Mouse (Mus musculus) liver (tissue): ENCODE data around the gene Apba2.

Experiments used
- DNase-seq: peaks from one replicate; pipeline ENCODE4 v3.0.0-alpha.2; 2020; ENCODE audit warnings: mixed read lengths

The Apba2 gene

DNA sequence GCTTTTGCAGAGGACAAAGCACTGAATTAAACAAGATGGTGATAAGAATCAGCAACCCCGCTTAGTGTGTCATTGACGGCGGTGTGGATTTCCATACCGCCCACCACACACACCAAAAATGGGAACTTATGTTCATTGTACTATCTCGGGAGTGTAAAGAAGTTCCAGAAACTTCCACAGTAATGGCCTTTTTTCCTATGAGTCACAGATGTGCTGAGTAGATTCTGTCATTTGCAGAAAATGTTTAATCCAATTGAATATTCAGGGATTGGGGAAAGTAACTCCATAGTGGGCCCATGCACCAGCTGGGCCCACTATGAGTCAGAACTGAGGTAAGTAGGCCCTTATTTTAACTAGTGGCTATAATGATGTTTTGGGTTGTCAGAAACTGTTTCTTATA, 161.0 kb downstream of the Apba2 start:
- no peak for DNase-seq

- DNase-seq, result no peak
Measured at GRCm38 (mm10) chr7:64663600-64663999, 162.1 kb downstream of the Apba2 start.

DNA sequence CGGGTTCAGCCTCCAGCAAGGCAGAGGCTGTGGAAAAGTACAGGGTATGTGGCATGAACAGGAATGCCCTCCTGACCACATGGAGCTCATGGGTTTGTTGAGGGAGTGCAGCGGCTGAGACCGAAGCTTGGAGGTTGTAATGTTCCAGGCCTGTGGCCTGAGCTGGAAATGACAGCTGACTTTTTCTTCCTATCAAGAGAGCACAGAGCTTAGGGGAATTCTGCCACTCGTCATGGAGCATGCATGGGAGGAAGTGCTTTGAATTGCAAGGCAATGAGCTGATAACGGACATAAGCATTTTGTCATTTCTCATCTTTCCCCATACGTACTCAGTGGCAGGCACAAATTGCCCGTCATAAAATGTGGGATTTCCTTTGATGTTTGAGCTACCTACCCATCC, 163.6 kb downstream of the Apba2 start:
- no peak for DNase-seq

DNA sequence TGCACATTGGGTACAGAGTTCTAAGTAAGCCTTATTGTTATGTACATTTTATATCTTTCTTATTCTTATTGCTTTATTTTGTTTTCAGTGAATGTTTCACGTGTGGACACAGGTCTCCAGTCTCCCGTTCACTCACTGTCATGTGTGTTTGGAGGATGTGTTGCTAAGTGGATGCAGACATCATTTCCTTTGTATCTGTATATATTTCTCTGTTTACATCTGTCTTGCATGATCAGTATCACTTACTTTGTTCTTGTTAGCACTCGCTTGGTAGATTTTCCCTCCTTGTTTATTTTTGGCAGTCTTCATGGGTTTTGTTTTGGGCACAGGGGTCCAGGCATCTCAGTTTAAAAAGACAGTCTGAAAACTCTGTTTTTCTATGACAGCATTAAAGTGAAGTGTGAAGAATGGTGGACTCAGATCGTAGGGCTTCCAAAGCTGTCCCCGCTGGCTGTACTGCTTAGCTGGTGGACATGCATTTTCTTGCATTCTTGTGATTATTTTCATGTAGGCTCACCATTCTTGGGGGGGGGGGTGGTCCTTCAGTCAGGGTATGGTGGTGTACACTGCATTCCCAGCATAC, 164.3 kb downstream of the Apba2 start:
- DNase-seq, result no peak

DNA sequence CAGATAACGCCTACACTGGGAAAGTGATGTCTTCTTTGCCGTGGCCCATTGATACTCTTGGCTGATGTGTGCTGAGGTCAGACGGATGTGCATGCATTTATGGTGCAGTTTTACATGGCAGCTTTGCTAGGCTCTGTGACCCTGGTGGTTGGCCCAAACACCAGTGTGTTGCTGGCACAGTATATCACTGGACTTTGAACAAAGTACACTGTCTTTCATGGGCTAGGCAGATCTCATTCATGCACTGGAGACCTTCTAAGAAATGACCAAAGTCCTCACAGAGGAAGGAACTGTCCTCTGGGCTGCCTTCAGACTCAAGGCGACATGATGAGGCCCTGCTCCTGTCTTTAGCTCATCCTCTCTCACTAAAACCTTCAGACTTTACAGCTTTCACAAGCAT, 166.5 kb downstream of the Apba2 start:
- no peak for DNase-seq

DNA sequence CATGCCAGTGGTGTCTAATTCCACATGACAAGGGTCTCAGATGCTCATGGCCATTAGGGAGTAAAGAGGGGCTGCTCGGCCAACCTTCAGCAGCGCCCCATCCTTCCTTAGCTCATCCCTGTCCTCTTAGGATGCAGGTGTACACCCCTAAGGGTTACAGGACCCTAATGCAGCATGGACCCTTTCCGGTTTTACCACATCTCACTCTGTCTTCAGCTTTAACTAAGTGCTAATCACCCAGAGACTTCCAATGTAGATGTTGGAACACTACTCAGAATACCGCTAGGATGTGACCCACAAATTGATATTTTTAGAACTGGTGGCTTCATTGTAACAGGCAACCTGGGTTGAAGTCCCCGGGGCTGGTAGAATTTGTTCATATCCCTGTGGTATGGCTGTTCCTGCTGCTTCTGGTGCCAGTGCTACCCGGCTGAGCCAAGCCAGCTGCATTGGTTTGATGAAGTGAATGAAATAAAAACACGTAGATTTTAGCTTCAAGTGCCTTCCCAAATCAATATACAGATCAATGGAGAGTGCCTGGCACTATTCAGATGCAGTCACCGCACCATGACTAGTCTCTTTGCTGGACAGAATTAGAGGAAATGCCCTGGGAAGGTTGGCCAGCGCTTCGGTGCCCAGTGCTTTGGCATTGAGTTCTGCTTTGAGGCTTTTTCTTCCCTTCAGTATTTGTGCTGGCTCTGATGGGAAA, 178.4 kb downstream of the Apba2 start:
- DNase-seq, result no peak

DNA sequence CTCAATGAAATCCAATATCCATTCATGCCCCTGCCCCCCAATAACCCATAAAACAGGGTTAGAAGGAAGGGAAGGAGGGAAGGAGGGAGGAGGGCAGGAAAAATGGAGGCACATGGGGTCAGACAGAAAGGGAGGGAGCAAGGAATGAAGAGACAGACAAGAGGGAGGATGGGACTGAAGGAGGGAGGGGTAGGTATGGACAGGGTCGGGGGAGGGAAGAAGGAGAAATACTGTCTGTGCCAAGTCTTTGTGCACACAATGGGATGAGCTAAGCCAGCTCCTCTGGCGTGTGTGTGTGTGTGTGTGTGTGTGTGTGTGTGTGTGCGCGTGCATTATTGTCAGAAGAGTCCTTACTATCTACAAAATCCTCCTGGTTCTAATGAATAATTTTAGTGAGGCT, 183.4 kb downstream of the Apba2 start:
- no peak for DNase-seq

DNA sequence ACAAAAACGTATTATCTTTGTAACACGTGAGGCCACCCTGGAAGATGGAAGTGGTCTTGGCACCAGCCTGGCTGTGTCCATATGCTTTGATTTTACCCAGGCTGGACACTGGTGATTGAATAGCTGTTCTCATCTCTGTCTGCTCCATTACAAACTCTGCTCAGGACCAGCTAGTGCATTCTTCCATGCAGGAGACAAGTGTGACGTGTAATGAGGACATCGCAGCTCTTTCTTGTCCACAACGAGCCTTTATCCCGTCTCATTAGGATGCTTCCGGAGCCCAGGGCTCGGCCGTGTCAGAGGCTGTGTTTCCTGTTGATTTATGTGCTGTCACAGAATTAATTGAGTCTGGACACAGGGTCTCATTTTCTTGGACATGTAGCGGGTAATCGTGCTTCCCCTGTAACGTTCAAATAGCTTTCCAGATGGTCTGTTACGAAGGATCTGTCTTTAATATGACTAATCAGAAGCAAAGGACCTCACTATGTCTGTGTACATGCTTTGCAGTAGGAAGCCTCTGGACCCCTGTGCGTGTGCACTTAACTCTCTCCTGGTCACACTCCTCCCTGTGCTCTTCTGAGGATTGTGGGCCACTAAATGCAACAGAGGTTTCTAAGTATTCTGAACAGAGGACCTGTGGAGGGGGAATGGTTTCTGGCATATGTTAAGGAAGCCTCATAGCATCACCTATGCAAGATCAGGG, 186.8 kb downstream of the Apba2 start:
- DNase-seq, result no peak

DNA sequence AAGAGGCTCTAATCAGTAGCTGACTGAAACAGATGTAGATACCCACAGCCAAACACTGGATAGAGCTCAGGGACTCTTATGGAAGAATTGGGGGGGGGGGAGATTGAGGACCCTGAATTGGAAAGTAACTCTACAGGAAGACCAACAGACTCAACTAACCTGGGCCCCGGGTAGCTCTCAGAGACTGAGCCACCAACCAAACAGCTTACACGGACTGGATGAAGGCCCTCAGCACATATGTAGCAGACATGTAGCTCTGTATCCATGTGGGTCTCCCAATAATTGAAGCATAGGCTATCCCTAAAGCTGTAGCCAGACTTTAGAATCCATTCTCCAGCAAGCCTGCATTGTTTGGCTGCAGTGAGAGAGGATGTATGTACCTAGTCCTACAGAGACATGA, 190.3 kb downstream of the Apba2 start:
- DNase-seq, result no peak

- no peak for DNase-seq
Measured at GRCm38 (mm10) chr7:64694937-64695336, 193.4 kb downstream of the Apba2 start.

GRCm38 (mm10) chr7:64696521-64697281, 195.2 kb downstream of the Apba2 start:
- DNase-seq, result no peak

DNA sequence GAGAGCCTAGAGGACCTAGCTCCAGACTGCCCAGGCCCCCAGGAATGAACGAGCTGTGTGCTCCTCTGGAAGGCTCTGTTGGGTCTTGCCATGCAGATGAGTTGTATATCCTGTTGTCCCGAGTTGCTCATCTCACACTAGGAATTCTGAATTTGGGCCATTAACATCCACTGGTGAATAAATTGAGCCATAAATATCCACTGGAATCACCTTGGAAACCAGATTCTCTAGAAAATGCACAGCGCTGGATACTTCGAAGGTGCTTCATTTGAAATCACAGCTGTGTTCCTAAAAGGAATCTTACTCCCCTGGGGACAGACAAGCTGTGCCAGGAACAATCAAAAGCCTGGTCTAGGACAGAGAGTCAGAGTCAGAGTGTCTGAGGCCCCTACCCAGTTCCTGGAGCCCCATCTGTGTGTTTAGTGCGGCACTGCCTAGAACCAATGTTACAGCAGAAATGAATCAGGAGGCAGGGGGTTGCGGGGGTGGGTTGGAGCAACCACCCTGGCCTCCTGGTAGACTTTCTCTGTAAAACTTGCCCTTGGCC, 196.4 kb downstream of the Apba2 start:
- DNase-seq, result no peak

GRCm38 (mm10) chr7:64704060-64704595, 202.6 kb downstream of the Apba2 start:
- no peak for DNase-seq

- no peak for DNase-seq
Measured at GRCm38 (mm10) chr7:64708176-64708575, 206.7 kb downstream of the Apba2 start.

- DNase-seq, result peak; percentile 6
Measured at GRCm38 (mm10) chr7:64709520-64710262, 208.2 kb downstream of the Apba2 start.

GRCm38 (mm10) chr7:64716286-64716685, 214.8 kb downstream of the Apba2 start:
- DNase-seq, result no peak

GRCm38 (mm10) chr7:64723313-64723712, 221.8 kb downstream of the Apba2 start:
- no peak for DNase-seq

GRCm38 (mm10) chr7:64724409-64724808, 222.9 kb downstream of the Apba2 start:
- DNase-seq, result no peak

GRCm38 (mm10) chr7:64725967-64726695, 224.6 kb downstream of the Apba2 start:
- no peak for DNase-seq

DNA sequence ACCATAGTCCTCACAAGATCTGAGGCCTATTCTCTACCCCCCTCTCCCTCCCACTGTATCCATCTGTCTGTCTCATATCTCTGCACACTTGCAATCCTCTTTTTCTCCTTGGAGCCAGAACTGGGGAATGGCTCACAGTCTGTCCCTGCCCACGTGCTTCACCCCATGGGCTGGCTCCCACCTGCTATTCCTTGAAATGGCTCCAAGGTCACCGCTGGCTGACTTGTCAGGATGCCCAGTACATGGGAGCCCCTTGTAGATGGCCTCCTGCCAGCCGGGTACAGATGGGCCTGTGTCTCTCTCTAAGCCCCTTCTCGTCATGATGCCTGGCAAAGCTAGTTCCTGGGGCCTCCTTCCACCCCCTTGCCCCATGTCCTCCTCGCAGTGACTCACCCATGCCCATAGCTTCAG, 226.7 kb downstream of the Apba2 start:
- no peak for DNase-seq

DNA sequence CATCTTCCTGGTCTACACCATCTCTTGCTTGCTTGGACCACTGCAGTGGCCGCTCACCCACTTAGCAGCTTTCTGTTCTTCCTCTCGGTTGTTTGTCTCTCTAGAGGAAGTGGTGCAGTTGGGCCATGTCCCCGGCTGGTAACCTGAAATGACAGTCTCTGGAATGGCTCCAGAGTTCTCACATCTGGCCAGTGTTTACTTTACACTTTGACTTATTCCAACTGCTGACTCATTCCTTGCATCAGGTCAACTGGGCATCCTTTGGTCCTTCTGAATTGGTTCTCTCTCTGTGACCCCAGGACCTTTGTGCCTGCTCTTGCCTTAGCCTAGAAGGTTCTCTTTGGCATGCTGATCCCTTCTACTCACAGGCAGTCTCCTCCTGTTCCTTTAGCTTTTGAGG, 227.3 kb downstream of the Apba2 start:
- DNase-seq, result no peak
